ENCODE assay signal across 21 mouse cellular contexts in genomic region chr7:124163301-124163700, GRCm38 (mm10).
"Had no signal": no experiment of that assay in that cellular context is flagged by ENCODE, and none has a peak within 500 bp of the region (broad histone marks: within the 10 kb centered on the region; RNA-seq: fewer than 3 reads in every experiment).

No protein-coding gene starts in this region.

- DNase-seq: cerebellum, adult 8-10 months; cerebellum, adult 9-10 months; cerebellum, adult 9-11 months; cerebellum, postnatal 10 days; cerebellum, postnatal 14 days; cerebellum, postnatal 25 days; cerebellum, postnatal 36 days; embryo, embryonic 11 days; forebrain, postnatal 0 days; gastrocnemius, adult 2 months; gastrocnemius, postnatal 10 days; gastrocnemius, postnatal 14 days; gastrocnemius, postnatal 25 days; gastrocnemius, postnatal 36 days; heart, adult 11 months; heart, adult 18-20 months; heart, adult 2 months had no signal

- ATAC-seq: forebrain, embryonic 13.5 days; forebrain, embryonic 14.5 days; forebrain, embryonic 15.5 days; forebrain, embryonic 16.5 days; forebrain, postnatal 0 days had no signal
